Mouse (Mus musculus) spleen, adult 2 months (tissue): Measurements from ENCODE around the gene Cox4i2. TPM values are rescaled to one million over a fixed set of nuclear protein-coding genes. Genes with fewer than 3 reads are reported as not detected.

Experiments used
- DNase-seq, 2 experiments: peaks; one replicate each; pipeline versions ENCODE4 v3.0.0 to v3.0.0-alpha.2; 2012 to 2021; ENCODE audit warnings: low spot score in 2 of 2, low read depth in 1 of 2
- H3K27ac ChIP-seq: fragments of 200-500 bp; 2 replicates; pipeline ENCODE4 v1.5.1; 2012; ENCODE audit warnings: low read length, inconsistent platforms; ENCODE audit not compliant: insufficient read depth
- H3K27me3 ChIP-seq: fragments of 200-500 bp; 2 replicates; pipeline ENCODE4 v1.6.1; 2012; ENCODE audit warnings: mild to moderate bottlenecking, moderate library complexity, low read length, inconsistent platforms; ENCODE audit not compliant: control insufficient read depth, insufficient read depth
- H3K36me3 ChIP-seq: fragments of 200-500 bp; 2 replicates; pipeline ENCODE4 v1.6.1; 2012; ENCODE audit warnings: mild to moderate bottlenecking, low read length, inconsistent platforms; ENCODE audit not compliant: control insufficient read depth, insufficient read depth
- H3K4me1 ChIP-seq: fragments of 200-500 bp; 2 replicates; pipeline ENCODE4 v1.6.1; 2011; ENCODE audit warnings: inconsistent platforms; ENCODE audit not compliant: control insufficient read depth, insufficient read depth, insufficient read length
- H3K4me3 ChIP-seq: fragments of 200-500 bp; 2 replicates; pipeline ENCODE4 v1.5.1; 2011; ENCODE audit warnings: mild to moderate bottlenecking, inconsistent platforms; ENCODE audit not compliant: insufficient read depth, insufficient read length; ENCODE audit errors: extremely low read depth
- CTCF ChIP-seq: fragments of 200-500 bp; IDR thresholded peaks from 2 replicates; pipeline ENCODE4 v1.5.1; 2011; ENCODE audit warnings: mild to moderate bottlenecking, inconsistent platforms; ENCODE audit not compliant: insufficient read depth, insufficient read length, insufficient replicate concordance; ENCODE audit errors: extremely low read depth
- POLR2A ChIP-seq: fragments of 200-500 bp; IDR thresholded peaks from 2 replicates; pipeline ENCODE4 v1.6.1; 2011; ENCODE audit warnings: low read depth, low read length, inconsistent platforms
- WGBS: fragments of 180-500 bp; shearing (Covaris S2); methylation state at CpG from one replicate; pipeline ENCODE4 v1.1.7; 2018; 5-methylcytosine and 5-hydroxymethylcytosine counted together
- polyA plus RNA-seq: library from polyadenylated mRNA; depleted of rRNA; stranded (reverse); fragments of >200 nt; gene quantifications from 2 replicates; pipeline ENCODE4 v1.2.3, GENCODE M21; 2012

The Cox4i2 gene
- polyA plus RNA-seq, 1 experiment: 0.56 TPM

- Histone ChIP-seq H3K27me3 (peaks cover 16% of the 10 kb centered on the region), H3K4me1 (peaks cover 18% of the 10 kb centered on the region), H3K27ac (0 out of 2 replicates have a peak overlapping the region, but pooled peaks have one; percentile 27), H3K36me3 (no peaks in the 10 kb centered on the region), H3K4me3 (no peak overlapping the region)
- TF ChIP-seq POLR2A (no peak), CTCF (no peak)
- 77% methylated on average over 2 of the region's 2 CpGs for WGBS
- no peak for DNase-seq
Observed at GRCm38 (mm10) chr2:152738341-152738740, 15.6 kb upstream of the Cox4i2 start.

GRCm38 (mm10) chr2:152739031-152739841 is 14.7 kb upstream of the Cox4i2 start:
- DNase-seq: no peak
- peak overlapping the region; percentile 37; the same call in 1 of the 2 replicates for H3K4me3 ChIP-seq
- TF ChIP-seq CTCF: no peak
- no peak for TF ChIP-seq POLR2A
- H3K27ac ChIP-seq: peak overlapping the region; percentile 55; the same call in 1 of the 2 replicates
- H3K36me3 ChIP-seq: no peaks in the 10 kb centered on the region
- H3K4me1 ChIP-seq: peaks cover 18% of the 10 kb centered on the region
- H3K27me3 ChIP-seq: peaks cover 16% of the 10 kb centered on the region
- 2% methylated on average over 35 of the region's 36 CpGs for WGBS

GRCm38 (mm10) chr2:152739842-152740260 is 14.1 kb upstream of the Cox4i2 start:
- Histone ChIP-seq H3K27ac (peak overlapping the region; percentile 55; the same call in 1 of the 2 replicates), H3K4me3 (no peak overlapping the region), H3K4me1 (peaks cover 18% of the 10 kb centered on the region), H3K36me3 (no peaks in the 10 kb centered on the region), H3K27me3 (peaks cover 16% of the 10 kb centered on the region)
- DNase-seq: no peak
- no peak for TF ChIP-seq POLR2A
- TF ChIP-seq CTCF: no peak
- 20% methylated on average over 3 of the region's 3 CpGs for WGBS

- H3K36me3 ChIP-seq: no peaks in the 10 kb centered on the region
- DNase-seq: no peak
- H3K27ac ChIP-seq: no peak overlapping the region
- no peak for TF ChIP-seq CTCF
- TF ChIP-seq POLR2A: no peak
- peaks cover 18% of the 10 kb centered on the region for H3K4me1 ChIP-seq
- H3K4me3 ChIP-seq: no peak overlapping the region
- peaks cover 10% of the 10 kb centered on the region for H3K27me3 ChIP-seq
- 89% methylated on average over 5 of the region's 5 CpGs for WGBS
Observed at GRCm38 (mm10) chr2:152740490-152740889, 13.5 kb upstream of the Cox4i2 start.

- Histone ChIP-seq H3K27me3 (peaks cover 7% of the 10 kb centered on the region), H3K4me1 (peaks cover 12% of the 10 kb centered on the region), H3K4me3 (no peak overlapping the region), H3K36me3 (no peaks in the 10 kb centered on the region), H3K27ac (peak overlapping the region; percentile 54)
- peak in 1 of 2 experiments; percentile 10 for DNase-seq
- 28% methylated on average over 14 of the region's 14 CpGs for WGBS
- TF ChIP-seq CTCF (no peak), POLR2A (no peak)
Observed at GRCm38 (mm10) chr2:152741153-152742041, 12.6 kb upstream of the Cox4i2 start.

- no peaks in the 10 kb centered on the region for H3K36me3 ChIP-seq
- WGBS: 16% methylated on average over 10 of the region's 10 CpGs
- H3K4me3 ChIP-seq: no peak overlapping the region
- H3K27ac ChIP-seq: no peak overlapping the region
- DNase-seq: no peak
- H3K4me1 ChIP-seq: peaks cover 10% of the 10 kb centered on the region; the same call in 1 of the 2 replicates
- TF ChIP-seq POLR2A (no peak), CTCF (peak; percentile 27; the same call in 1 of the 2 replicates)
- H3K27me3 ChIP-seq: peaks cover 7% of the 10 kb centered on the region
Observed at GRCm38 (mm10) chr2:152742435-152742834, 11.5 kb upstream of the Cox4i2 start.
